Mouse (Mus musculus) c-Kit-positive CD71-positive TER-119-negative erythroid progenitor cells, embryonic 14.5 days (primary cell): ENCODE data around the gene Trap1.
A peak's percentile ranks its signal among the peaks of the same experiment; 100 is the strongest.
"Not testable (repeated sequence)": the region's sequence is repeated elsewhere in the genome, so short reads cannot be mapped to it uniquely, and the experiment has no call there.

Experiments
- DNase-seq: peaks from one replicate; pipeline ENCODE4 v3.0.0-alpha.2; 2013; ENCODE audit warnings: low read depth

The Trap1 gene

DNA sequence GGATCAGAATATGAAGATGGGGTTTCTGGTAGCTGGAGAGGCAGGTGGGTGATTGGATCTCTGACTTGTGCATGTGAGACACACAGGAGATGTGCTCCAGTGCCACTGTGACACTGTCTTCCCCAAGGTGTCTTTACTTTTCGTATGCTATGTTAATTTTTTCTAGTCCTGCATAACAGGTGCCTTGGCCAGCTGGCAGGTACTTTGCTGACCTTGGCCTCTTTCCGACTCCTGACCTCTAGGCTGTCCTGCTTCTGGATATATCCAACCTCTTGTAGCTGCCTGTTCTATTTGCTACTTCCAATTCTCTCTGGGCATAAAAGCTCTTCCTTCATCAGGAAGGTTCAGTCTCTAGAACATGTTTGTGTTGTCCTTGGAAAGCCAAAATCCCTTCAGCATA lies 42.1 kb downstream of the Trap1 start:
- no peak for DNase-seq

DNA sequence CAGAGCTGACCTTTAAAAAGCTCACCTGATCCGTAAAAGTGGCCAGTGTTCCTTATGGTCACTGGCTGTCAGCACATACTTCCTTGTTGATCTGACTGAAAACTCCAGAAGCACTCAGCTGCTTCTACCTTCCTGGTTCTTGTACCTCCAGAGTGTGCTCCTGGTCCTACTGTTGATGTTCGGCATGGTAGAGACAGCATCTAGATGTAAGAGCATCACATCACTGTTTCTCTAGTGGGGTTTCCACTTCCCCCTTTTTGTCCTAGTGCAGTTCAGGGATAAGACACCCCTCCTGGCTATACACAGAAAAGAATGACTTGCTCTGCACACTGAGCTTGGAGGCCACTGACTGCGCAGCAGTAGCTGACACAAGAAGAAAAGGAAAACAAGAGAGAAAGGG lies 43.2 kb downstream of the Trap1 start:
- no peak for DNase-seq

DNA sequence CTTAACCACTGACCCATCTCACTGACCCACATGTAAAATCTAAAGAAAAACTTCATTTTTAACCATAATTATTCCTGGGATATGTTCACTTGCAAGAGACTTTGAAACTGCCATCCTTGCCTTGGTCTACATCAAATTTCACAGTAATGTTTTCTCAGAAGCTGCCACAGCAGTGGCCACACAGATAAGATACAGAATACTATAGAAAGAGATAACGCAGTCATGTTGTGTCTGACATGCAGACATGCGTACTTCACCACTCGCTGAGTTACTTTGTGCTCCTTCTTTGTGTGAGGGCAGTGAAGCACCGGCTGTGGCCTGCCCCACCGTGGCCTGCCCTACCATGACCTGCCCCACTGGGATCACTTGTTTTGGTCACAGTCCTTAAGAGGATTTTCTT lies 43.7 kb downstream of the Trap1 start:
- DNase-seq: peak; percentile 46

DNA sequence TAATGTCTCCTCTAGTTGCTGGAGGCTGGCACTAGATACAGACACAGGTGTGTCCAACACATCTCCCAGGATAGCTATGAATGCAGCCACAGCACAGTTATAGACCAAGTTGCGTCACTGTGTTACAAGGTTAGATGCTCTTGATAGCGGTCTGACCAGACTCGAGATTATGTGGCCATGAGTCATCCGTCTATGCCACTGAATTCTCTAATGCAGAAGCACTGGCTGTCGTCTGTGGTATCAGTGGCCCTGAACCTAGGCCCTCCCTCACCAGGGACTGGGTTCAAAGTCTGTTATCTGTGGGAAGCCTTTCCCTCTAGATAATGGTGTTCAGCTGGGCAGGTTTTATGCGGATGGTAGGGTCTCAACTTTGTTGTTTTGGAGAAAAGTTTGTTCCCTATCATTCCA lies 45.3 kb downstream of the Trap1 start:
- DNase-seq: peak; percentile 40

DNA sequence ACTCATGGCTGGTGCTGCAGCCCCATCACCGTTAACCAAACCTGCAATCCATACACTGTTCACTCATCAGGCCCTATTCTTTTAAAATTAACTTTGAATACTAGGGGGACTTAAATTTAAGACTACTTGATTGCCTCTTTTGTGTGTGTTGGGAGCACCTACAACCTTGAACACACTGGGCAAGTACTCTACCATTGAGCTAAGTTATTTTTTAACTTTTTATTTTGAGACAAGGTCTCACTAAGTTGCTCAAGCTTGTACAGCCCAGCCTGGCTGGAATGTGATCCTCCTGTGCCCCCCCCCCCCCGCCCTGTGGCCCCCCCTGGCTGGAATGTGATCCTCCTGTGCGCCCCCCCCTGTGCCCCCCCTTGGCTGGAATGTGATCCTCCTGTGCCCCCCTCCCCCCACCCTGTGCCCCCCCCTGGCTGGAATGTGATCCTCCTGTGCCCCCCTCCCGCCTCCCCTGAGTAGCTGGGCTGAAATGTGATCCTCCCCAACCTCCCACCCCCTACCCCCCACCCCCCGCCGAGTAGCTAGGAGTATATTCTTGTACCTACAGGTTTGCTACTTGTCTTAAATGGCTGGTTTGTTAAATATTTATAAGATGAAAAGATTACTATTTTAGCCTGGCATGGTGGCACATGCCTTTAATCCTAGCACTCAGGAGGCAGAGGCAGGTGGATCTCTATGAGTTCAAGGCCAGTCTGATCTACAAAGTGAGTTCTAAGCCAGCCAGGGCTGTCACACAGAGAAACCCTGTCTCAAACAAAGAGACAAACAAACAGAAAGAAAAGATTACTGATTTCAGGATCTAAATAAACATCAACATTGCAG lies 46.0 kb downstream of the Trap1 start:
- no peak for DNase-seq

DNA sequence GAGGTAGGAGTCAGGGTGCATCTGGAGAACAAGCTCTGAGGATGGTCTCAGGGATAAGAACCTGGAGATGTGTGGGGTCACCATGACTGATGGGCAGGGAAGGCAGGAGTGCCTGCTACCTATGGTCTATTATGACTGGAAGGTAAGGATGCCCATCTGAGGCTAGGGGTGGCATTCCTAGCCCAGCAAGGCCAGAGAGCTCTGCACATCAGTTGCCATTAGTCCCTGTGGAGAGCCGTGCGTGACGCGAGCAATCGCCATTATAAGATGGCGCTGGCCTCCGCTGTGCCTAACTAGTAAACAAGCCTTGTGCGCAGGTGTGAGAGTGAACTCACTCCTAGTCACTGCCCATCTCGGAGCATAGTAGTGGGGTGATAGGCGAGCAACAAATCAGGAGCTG lies 47.1 kb downstream of the Trap1 start:
- DNase-seq: no peak

DNA sequence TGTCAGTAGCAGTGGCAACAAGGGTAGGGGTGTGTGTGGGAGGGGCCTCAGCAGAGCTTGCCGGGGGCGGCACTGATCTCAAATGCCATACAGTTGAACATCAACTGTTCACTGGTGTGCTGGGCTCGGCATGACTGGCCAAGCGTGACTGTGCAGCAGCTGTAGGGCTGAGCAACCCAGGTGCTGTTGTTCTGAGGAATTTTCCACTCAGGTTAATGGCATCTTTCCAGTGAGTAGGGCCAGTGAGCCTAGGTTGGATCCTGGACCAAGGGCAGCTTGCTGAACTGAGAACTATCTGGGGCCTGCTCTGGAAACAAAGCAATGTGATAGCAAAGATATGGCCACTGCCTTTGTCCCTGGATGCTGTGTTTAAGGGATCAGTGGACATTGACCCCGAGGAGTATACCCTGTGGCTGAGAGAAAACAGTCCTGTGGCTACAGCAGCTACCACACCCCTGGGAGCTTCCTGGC lies 48.2 kb downstream of the Trap1 start:
- DNase-seq: no peak

DNA sequence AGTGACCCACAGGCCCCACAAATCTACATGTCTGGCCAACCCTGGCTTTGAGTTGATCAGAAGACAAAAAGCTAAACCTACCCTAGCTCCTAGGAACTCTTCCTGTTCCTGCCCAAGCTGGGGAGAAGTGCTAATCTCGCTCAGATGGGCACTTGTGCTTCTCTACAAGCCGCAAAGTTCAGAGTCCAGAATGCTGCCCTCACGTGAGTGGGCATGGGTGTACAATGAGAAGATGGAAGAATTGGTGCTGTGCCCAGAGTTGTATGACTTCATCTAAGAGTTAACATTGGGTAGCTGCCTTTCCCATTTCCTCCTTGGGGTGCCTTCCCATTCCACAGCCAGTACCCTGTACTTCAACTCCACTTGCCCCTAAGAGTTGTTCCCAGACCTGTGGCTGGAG lies 50.4 kb downstream of the Trap1 start:
- no peak for DNase-seq

DNA sequence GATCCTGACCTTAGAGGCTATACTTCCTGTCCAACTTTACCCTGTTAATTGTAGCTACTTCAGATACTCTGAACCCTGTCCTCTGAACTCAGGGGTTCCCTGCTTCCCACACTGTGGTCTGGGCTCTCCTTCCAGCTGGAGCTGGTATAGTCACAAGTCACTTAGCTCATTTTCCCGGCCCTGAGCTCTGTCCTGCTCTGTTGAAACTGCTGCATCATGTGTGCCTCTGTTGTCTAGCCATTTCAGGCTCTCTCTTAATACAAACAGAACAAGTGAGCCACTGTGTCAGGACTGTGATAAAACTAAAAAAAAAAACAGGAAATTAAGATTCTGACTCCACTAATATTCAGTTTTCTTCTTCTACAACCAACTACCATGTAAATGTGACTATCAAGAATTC lies 51.0 kb downstream of the Trap1 start:
- no peak for DNase-seq

DNA sequence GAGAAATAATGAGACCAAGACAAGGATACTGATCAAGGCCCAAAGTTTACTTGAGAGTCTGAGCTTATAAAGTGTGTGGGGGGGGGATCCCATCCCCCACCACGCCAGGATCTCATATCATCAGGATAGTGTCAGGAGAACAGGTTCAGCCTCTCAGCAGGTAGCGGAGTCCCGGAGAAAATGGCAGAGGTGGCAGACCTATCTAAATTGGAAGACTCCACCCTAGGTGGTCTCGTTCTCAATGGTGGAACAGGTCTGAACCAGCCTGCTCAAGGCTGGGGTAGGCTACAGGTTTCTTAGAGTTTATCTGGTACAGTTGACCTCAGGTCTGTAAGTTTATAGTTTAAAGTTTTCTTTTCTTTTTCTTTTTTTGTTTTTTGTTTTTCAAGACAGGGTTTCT lies 54.9 kb downstream of the Trap1 start:
- no peak for DNase-seq

DNA sequence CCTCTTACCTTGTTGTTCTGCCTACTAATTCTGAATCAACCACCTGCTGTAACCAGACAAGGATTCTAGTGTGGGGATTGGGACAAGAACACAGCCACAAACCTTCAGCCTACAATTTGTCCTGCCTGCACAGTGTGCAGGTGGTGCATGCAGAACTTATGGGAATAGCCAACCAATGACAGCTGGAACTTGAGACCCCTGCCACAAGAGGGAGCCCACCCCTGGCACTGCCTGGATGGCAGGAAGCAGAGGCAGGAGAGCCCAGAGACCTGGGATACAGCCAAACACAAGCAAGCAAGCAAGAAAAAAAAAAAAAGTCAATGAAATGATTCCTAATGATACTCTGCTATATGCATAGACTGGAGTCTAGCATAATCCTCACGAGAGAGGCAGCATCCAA lies 56.4 kb downstream of the Trap1 start:
- DNase-seq: no peak

DNA sequence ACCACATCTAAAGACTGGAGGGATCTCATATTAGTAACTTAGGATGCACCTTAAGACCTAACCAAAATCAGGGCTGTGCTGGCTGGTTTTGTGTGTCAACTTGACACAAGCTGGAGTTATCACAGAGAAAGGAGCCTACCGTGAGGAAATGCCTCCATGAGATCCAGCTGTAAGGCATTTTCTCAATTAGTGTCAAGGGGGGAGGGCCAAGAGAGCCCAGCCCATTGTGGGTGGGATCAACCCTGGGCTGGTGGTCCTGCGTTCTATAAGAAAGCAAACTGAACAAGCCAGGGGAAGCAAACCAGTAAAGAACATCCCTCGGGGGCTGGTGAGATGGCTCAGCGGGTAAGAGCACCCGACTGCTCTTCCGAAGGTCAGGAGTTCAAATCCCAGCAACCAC lies 60.2 kb downstream of the Trap1 start:
- not testable (repeated sequence) for DNase-seq

DNA sequence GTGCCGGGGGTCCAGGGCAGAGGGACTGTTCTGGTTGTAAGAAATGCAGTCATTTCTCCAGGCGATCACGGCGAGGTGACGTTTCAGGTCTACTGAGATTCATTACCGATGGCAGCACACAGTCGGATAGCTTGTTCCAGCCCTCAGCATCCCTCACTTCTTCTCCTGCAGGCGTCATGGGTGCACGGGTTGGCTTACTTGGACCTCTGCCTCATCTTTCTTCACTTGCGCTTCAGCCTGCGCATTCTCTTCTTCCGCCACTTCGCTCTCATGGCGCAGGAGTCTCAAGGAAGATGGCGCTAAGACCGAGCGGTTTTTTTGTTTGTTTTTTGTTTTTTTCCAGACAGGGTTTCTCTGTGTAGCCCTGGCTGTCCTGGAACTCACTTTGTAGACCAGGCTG lies 60.8 kb downstream of the Trap1 start:
- DNase-seq: not testable (repeated sequence)

DNA sequence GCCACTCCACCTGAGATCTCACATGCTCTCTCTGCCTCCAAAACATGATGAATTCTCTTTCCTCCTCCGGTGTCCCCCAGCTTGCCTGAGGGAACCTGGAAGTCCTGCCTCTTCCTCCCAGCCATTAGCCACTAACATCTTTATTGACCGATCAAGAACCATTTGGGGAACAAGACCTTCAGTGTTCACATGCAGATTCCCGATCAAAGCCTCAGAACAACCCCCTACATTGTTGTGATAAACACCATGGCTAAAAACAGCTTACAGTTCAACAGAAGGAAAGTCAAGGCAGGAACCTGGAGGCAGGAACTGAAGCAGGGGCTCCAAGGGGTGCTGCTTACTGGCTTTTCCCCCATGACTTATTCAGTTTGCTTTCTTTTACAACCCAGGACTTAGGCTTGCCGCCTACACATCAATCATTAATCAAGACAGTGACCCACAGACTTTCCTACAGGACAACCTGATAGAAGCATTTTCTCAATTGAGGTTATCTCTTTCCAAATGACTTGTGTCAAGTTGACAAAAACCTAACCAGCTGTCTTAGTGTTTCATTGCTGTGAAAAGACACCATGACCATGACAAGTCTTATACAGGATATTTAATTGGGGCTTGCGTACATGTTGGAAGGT lies 63.5 kb downstream of the Trap1 start:
- DNase-seq: no peak

DNA sequence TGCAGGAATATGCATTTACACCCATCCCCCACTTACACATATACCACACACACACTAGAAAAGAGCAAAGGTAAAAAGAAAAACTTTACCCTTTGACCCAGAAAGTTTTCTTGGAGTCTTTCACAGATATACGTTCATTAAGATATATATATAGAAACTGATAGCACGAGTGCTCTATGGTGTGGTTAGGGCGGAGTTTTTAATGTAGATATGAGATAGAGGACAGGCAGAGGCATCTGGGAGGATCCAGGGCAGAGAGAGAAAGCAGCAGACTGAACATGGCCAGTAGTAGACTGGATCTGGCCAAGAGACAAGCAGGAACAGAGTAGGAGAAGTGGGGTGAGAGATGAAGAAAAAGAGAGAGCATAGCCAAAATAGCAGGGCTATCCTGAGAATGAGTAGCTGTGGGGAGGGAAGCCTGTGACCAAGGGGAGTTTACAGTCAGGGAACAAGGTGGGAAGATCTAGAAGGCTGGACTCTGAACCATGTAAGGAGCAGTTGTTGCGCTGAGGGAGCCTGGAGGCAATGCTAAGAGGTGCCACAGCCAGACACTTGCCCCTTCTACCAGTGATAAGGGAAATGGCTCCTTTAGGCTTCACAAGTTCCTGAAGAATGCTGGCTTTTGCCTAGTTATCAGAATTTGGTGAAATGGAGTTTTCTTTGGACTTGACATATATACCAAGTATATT lies 64.6 kb downstream of the Trap1 start:
- DNase-seq: no peak

DNA sequence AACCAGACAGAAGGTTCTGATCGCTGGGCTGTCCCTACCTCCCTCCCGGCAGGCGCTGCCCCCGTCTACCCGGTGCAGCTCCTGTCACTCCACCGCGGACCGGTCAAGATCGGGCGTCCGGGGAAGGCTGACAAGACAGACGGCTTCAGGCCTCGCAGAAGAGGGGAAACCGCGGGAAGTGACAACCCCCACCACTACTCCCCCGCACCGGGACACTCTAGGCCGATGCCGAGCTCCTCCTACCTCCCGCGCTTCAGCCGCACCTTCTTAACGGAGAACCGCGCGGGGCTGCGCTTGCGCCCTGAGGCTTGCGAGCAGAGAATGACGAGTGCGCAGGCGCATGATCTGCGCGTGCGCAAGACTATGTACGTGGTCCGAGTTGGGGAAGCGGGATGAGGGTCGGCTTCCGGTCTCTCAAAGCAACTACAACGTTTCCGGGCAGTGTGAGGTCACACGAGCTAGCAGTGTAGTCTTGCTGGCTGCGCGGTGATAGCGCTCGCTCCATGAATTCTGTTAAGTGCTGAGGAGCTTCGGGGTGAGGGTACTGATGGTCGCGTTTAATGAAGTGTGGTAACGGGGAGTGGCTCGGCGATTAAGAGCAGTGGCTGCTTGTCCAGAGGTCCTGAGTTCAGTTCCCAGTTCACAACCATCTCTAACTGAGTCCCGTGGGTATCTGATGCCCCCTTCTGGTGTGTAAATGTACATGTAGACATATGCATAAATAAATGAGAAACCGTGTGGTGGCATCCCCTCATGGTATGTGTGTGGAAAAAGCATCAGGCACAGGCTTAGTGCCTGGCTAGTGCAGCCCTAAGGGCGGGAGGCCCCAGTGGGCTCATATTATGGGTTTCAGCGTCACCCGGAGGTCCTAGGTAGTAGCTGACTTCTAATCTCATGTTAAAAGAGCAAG lies 73.9 kb downstream of the Trap1 start, which contains the start of gene Slx4:
Gene Slx4 (minus strand): TSS at position 282 of the 910 bp plus-strand sequence.
- DNase-seq: peak; percentile 94
